Mouse (Mus musculus) lung, postnatal 0 days (tissue): ENCODE data around the gene 4930558C23Rik. TPM values are rescaled to one million over a fixed set of nuclear protein-coding genes. Genes with fewer than 3 reads are reported as not detected.
"Not testable (repeated sequence)": the region's sequence is repeated elsewhere in the genome, so short reads cannot be mapped to it uniquely, and the experiment has no call there.

Source experiments
- ATAC-seq: fragments of 200-750 bp; cut with Nextera tagmentation; 2 replicates; pipeline ENCODE4 v1.8.0; 2017; ENCODE audit warnings: moderate library complexity
- DNase-seq: peaks from one replicate; pipeline ENCODE4 v3.0.0-alpha.2; 2016; ENCODE audit warnings: low spot score
- H3K27ac ChIP-seq: fragments of 300-500 bp; sonication (generic); 2 replicates; pipeline ENCODE4 v1.5.1; 2014; ENCODE audit warnings: antibody characterized with exemption, mild to moderate bottlenecking, low read length, mixed read lengths
- H3K27me3 ChIP-seq: fragments of 300-500 bp; sonication (generic); replicated peaks from 2 replicates; pipeline ENCODE4 v1.6.1; 2014; ENCODE audit warnings: low read length, mixed read lengths; ENCODE audit not compliant: insufficient read depth
- H3K36me3 ChIP-seq: fragments of 300-500 bp; sonication (generic); 2 replicates; pipeline ENCODE4 v1.6.1; 2014; ENCODE audit warnings: low read length, mixed read lengths; ENCODE audit not compliant: insufficient read depth
- H3K4me1 ChIP-seq: fragments of 300-500 bp; sonication (generic); 2 replicates; pipeline ENCODE4 v1.6.1; 2014; ENCODE audit warnings: antibody characterized with exemption, low read depth, low read length, mixed read lengths; ENCODE audit not compliant: insufficient read depth
- H3K4me2 ChIP-seq: fragments of 300-500 bp; sonication (generic); replicated peaks from 2 replicates; pipeline ENCODE4 v1.6.1; 2014; ENCODE audit warnings: low read depth, mild to moderate bottlenecking, low read length, moderate library complexity, mixed read lengths
- H3K4me3 ChIP-seq: fragments of 300-500 bp; sonication (generic); 2 replicates; pipeline ENCODE4 v1.5.1; 2014; ENCODE audit warnings: low read depth, low read length
- H3K9ac ChIP-seq: fragments of 300-500 bp; sonication (generic); replicated peaks from 2 replicates; pipeline ENCODE4 v1.6.1; 2014; ENCODE audit warnings: low read depth, mild to moderate bottlenecking
- H3K9me3 ChIP-seq: fragments of 300-500 bp; sonication (generic); 2 replicates; pipeline ENCODE4 v1.6.1; 2016; ENCODE audit warnings: low read length, mixed read lengths
- CTCF ChIP-seq: IDR thresholded peaks from 2 replicates; pipeline ENCODE4 v1.5.1; 2016; ENCODE audit warnings: antibody characterized with exemption, mild to moderate bottlenecking
- EP300 ChIP-seq: IDR thresholded peaks from 2 replicates; pipeline ENCODE4 v1.6.1; 2016; ENCODE audit warnings: antibody characterized with exemption, mild to moderate bottlenecking, control low read depth
- WGBS: fragments of 180-500 bp; shearing (Covaris S2); extraction: QIAGEN DNeasy Blood & Tissue Kit; methylation state at CpG from one replicate; pipeline ENCODE4 v1.1.7; 2014; 5-methylcytosine and 5-hydroxymethylcytosine counted together
- polyA plus RNA-seq: library from polyadenylated mRNA; unstranded; fragments of >200 nt; fragmentation: Nextera tagmentation; extraction: Ambion mirVana; gene quantifications from 2 replicates; pipeline ENCODE4 v1.2.1, GENCODE M21; 2015

Gene 4930558C23Rik
- polyA plus RNA-seq, 1 experiment from 2014 or later: 0.23 TPM

GRCm38 (mm10) chr3:95349491-95349890 is 53.1 kb downstream of the 4930558C23Rik start:
- no peak overlapping the region for H3K9ac ChIP-seq
- no peaks in the 10 kb centered on the region for H3K9me3 ChIP-seq
- ATAC-seq: no peak
- TF ChIP-seq CTCF (peak; percentile 81), EP300 (no peak)
- no peaks in the 10 kb centered on the region for H3K4me1 ChIP-seq
- H3K27me3 ChIP-seq: no peaks in the 10 kb centered on the region
- H3K4me2 ChIP-seq: no peak overlapping the region
- peak; percentile 88 for DNase-seq
- no peak overlapping the region for H3K4me3 ChIP-seq
- no peak overlapping the region for H3K27ac ChIP-seq
- peaks cover 25% of the 10 kb centered on the region for H3K36me3 ChIP-seq

GRCm38 (mm10) chr3:95348343-95348742 is 54.3 kb downstream of the 4930558C23Rik start:
- not testable (repeated sequence) for H3K4me1 ChIP-seq, H3K4me2 ChIP-seq, H3K9me3 ChIP-seq, H3K27ac ChIP-seq, DNase-seq, ATAC-seq, H3K4me3 ChIP-seq, H3K9ac ChIP-seq, H3K27me3 ChIP-seq
- H3K36me3 ChIP-seq: peaks cover 27% of the 10 kb centered on the region
- 96% methylated on average over 5 of the region's 5 CpGs for WGBS

- H3K27me3 ChIP-seq: no peaks in the 10 kb centered on the region
- no peaks in the 10 kb centered on the region for H3K9me3 ChIP-seq
- no peak overlapping the region for H3K27ac ChIP-seq
- H3K4me1 ChIP-seq: no peaks in the 10 kb centered on the region
- H3K9ac ChIP-seq: no peak overlapping the region
- H3K4me2 ChIP-seq: no peak overlapping the region
- WGBS: 95% methylated on average over 7 of the region's 7 CpGs
- H3K4me3 ChIP-seq: no peak overlapping the region
- TF ChIP-seq CTCF (no peak), EP300 (no peak)
- no peak for DNase-seq
- peaks cover 31% of the 10 kb centered on the region for H3K36me3 ChIP-seq
- ATAC-seq: no peak
Measured at GRCm38 (mm10) chr3:95346454-95346853, 56.2 kb downstream of the 4930558C23Rik start.

- not testable (repeated sequence) for H3K4me3 ChIP-seq, H3K9ac ChIP-seq, H3K27ac ChIP-seq, H3K4me1 ChIP-seq, H3K27me3 ChIP-seq, H3K9me3 ChIP-seq, ATAC-seq, DNase-seq, H3K4me2 ChIP-seq
- 92% methylated on average over 9 of the region's 9 CpGs for WGBS
- peaks cover 49% of the 10 kb centered on the region for H3K36me3 ChIP-seq
Measured at GRCm38 (mm10) chr3:95343356-95344000, 59.2 kb downstream of the 4930558C23Rik start.

- Histone ChIP-seq H3K4me2 (no peak overlapping the region), H3K9me3 (no peaks in the 10 kb centered on the region), H3K27ac (no peak overlapping the region), H3K4me3 (no peak overlapping the region), H3K9ac (no peak overlapping the region), H3K36me3 (peaks cover 40% of the 10 kb centered on the region; the same call in 1 of the 2 replicates), H3K4me1 (no peaks in the 10 kb centered on the region), H3K27me3 (no peaks in the 10 kb centered on the region)
- TF ChIP-seq CTCF: no peak
- no peak for TF ChIP-seq EP300
- 95% methylated on average over 4 of the region's 4 CpGs for WGBS
- no peak for DNase-seq
- no peak for ATAC-seq
Measured at GRCm38 (mm10) chr3:95338251-95338650, 64.4 kb downstream of the 4930558C23Rik start.

- WGBS: 95% methylated on average over 4 of the region's 4 CpGs
- ATAC-seq: no peak
Measured at GRCm38 (mm10) chr3:95337345-95337744, 65.3 kb downstream of the 4930558C23Rik start.

More at GRCm38 (mm10) chr3:95337345-95337744, 65.3 kb downstream of the 4930558C23Rik start:
- Histone ChIP-seq H3K4me3 (no peak overlapping the region), H3K36me3 (peaks cover 36% of the 10 kb centered on the region; the same call in 1 of the 2 replicates), H3K27me3 (no peaks in the 10 kb centered on the region), H3K27ac (no peak overlapping the region), H3K4me1 (no peaks in the 10 kb centered on the region), H3K4me2 (no peak overlapping the region), H3K9ac (no peak overlapping the region), H3K9me3 (no peaks in the 10 kb centered on the region)
- no peak for DNase-seq
- TF ChIP-seq CTCF: no peak

Other genes starting within 250 kb of the 4930558C23Rik start
- gene Sema6c, start 242.4 kb downstream of the 4930558C23Rik start, polyA plus RNA-seq: 1.3 and 1.8 TPM in 2 replicates
- gene Gabpb2, start 184.9 kb downstream of the 4930558C23Rik start, polyA plus RNA-seq: 4.3 and 4.7 TPM in 2 replicates
- gene Cdc42se1, start 174.1 kb downstream of the 4930558C23Rik start, polyA plus RNA-seq: 104 and 120 TPM in 2 replicates
- 5.9 and 6.5 TPM in 2 replicates for gene Mllt11, start 170.7 kb downstream of the 4930558C23Rik start, polyA plus RNA-seq
- 1.5 and 1.6 TPM in 2 replicates for gene Gm128, start 161.2 kb downstream of the 4930558C23Rik start, polyA plus RNA-seq
- gene Bnipl, start 151.6 kb downstream of the 4930558C23Rik start, polyA plus RNA-seq: 2.5 and 2.8 TPM in 2 replicates
- 65.8 and 68.0 TPM in 2 replicates for gene Mindy1, start 121.5 kb downstream of the 4930558C23Rik start, polyA plus RNA-seq
- 11.6 and 14.5 TPM in 2 replicates for gene Prune1, start 120.8 kb downstream of the 4930558C23Rik start, polyA plus RNA-seq
- 1.4 and 1.6 TPM in 2 replicates for gene Anxa9, start 95.7 kb downstream of the 4930558C23Rik start, polyA plus RNA-seq
- 291 and 299 TPM in 2 replicates for gene Cers2, start 88.0 kb downstream of the 4930558C23Rik start, polyA plus RNA-seq
- 11.5 and 13.2 TPM in 2 replicates for gene Setdb1, start 45.6 kb downstream of the 4930558C23Rik start, polyA plus RNA-seq
- 22.7 and 27.0 TPM in 2 replicates for gene Arnt, start 31.5 kb upstream of the 4930558C23Rik start, polyA plus RNA-seq
- gene Ctsk, start 96.4 kb upstream of the 4930558C23Rik start, polyA plus RNA-seq: 8.2 and 8.8 TPM in 2 replicates
- 109 and 115 TPM in 2 replicates for gene Ctss, start 123.9 kb upstream of the 4930558C23Rik start, polyA plus RNA-seq
- gene Hormad1, start 156.8 kb upstream of the 4930558C23Rik start, polyA plus RNA-seq: not detected in 2 replicates
- 23.1 and 25.3 TPM in 2 replicates for gene Golph3l, start 186.1 kb upstream of the 4930558C23Rik start, polyA plus RNA-seq
- 48.2 and 52.0 TPM in 2 replicates for gene Ensa, start 222.2 kb upstream of the 4930558C23Rik start, polyA plus RNA-seq